Mouse (Mus musculus) retina, adult 2 months (tissue): ENCODE results near the gene Hsph1.
A peak's percentile ranks its signal among the peaks of the same experiment; 100 is the strongest.

Experiments
- DNase-seq: peaks from one replicate; pipeline ENCODE4 v3.0.0-alpha.2; 2012; ENCODE audit warnings: low read depth, low spot score

Gene Hsph1

DNA sequence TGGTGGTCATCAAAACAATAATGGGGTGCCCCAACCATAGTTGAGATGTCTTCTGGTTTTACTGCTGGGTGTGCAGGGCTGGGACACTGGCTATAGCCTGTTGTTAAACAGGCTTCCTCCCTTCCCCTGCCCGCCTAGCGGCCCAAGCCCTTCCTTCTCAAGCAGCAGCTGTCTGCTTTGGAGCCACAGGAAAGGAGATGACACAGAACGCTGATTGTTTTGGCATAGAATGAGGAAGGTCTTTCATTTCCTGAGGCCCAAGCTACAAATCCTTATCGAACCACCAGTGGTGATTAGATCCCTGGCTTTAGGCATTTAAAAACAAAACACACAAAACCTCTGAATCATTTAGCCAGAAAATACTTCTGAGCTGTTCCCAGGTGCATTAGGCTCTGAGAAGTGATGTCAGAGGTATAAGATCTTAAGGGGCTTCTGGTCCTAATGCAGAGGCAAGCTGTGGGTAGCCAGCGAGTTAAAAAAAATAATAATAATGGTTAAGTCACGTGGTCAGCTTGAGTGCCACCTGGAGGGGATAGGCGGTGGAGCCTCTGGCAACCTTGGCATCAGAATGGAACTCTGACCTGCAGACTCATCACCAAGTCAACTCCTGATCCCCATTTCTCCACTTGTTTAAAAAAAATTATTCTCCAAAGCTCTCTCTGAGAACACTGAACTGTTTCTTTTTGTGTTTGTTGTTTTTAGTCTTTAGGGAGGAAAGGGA is 47.2 kb downstream of the Hsph1 start:
- no peak for DNase-seq

DNA sequence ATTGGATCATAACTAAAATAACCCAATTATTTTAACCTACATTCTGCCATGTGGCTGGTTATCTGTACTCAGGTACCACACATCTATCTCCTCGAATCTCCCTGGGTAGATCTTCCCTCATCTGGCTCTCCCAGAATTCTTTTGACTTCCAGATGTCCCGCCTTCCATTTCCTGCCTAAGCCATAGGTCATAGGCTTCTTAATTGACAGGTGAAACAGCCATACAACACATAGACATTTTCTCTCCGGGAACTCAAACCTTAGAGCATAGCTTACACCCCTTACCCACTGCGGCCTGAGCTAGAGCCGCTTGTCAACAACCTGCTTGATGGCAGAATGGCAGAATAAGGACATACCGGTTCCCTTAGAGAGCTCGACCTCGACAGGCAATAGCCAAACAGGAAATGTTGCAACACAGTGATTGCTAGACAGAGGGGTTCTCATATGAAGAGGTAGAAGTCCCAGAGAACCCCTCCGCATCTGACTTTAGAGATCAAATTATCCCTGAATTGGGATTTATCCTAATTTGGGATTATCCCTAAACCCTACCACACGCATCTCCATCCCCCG is 48.8 kb downstream of the Hsph1 start:
- no peak for DNase-seq

DNA sequence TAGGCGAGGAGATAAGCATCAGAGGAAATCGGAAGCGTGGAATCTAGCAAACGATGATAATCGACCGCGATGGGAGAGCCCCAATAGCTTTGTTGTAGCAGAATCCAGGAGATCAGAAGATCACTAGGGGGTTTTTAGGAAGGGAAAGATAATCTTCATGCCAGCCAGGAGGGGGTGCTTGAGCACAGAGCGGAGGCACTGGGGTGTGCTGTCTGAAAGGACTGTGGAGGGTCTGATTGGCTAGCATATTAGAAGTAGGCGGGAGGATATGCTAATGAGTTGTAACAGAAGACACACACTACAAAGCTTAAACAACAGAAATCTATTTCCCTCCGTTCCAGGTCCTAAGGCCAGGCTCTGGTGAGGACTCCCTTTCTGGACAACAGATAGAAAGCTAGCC is 50.3 kb downstream of the Hsph1 start:
- DNase-seq, result no peak

DNA sequence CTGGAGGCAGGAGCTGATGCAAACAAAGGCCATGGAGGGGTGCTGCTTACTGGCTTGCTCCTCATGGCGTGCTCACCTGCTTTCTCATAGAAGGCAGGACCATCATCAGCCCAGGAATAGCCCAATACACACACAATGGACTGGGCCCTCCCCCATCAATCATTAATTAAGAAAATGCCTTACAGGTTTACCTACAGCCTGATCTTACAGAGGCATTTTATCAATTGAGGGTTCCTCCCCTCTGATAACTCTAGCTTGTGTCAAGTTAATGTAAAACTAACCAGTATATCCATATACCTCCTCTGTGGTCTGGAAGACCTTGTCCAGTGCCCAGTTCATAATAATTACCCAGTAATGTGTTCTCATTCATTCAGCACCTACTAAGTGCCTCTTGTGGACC is 50.9 kb downstream of the Hsph1 start:
- DNase-seq, result no peak

GRCm38 (mm10) chr5:149584154-149584655 is 52.0 kb downstream of the Hsph1 start:
- no peak for DNase-seq

DNA sequence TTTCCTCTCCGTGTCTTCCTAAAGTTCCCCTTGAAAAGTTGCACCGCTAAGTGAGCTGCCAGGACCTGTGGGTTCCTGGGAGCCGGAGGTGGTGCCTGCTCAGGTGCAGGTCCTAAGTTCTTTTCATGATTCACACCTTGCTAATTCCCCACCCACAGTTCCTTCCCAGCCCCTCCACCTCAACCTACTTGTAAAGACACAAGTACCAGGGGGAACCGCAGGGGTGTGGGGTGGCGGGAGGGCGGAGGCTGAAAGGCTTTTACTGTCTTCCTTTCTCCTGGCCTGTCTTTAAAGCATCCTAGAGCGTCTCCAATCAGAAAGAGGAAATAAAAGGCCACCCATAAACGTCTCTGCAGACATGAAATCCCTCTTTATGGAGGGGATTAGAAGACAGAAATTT is 52.7 kb downstream of the Hsph1 start:
- no peak for DNase-seq

DNA sequence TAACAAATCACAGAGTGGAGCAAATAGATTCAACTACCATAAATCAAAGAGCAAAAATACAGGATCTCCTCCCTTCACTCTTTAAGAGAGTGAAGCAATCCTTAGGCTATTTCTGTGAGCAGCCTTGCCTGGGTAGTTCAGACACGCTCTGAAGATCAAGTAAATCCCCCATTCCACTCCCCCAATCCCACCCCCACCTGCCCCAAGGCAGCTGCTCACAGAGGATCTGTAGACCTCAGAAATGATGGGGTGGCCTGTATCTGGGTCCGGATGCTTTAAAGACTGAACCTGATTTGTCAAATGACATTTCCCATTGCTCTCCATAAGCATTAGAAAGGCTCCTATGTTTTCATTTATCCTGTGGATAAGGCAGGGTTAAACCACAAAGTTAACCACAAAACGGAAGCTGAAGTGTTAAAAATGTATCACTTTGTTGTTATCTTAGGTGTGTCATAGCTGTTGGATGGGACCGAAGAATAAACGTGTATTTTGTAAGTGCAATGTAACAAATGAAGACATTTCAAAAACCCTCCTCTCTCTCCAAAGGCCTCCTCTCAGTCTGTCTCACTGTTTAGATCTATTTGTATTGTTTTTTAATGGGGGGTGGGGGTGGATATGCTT is 53.4 kb downstream of the Hsph1 start:
- DNase-seq, result no peak

DNA sequence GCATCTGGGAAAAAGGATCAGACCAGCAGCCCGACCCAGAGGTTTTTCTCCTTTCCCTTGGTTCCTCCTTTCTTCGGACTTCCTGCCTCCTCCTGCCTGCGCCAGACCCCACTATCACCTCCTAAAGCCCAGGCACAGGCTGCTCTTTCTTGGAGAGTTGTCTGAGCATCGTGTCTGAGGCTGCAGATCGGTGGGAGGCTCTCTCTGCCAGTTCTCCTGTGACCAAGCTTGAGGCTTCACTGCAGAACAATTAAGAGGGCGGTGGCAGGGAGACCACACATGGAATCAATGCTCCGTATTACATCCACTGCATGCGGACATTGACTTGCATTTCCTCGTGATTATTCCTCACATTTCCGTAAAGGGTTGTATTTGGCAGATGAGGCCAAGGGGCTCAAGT is 58.7 kb downstream of the Hsph1 start:
- DNase-seq, result no peak

- DNase-seq, result no peak
These were observed 59.2 kb downstream of the Hsph1 start for GRCm38 (mm10) chr5:149576977-149577376.

DNA sequence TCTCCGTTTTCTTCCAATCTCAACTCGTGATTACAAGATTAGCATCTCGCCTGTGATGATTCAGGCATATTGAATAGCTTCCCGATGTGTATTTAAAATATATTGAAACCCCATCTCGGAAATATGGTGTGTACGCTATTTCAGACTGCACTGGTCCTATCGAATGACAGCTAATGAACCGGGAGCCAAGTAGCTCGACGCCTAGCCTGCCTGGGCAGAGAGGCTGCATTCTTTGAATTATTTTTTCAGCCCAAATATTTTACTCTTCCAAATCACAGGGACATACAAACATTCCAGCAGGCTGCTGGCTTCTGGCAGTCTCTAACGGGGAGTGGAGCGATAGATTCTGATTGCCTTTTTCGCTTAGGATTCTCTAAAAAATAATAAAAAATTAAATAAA is 67.2 kb downstream of the Hsph1 start:
- no peak for DNase-seq

- peak; percentile 20 for DNase-seq
These were observed 69.2 kb downstream of the Hsph1 start for GRCm38 (mm10) chr5:149566957-149567356.

- no peak for DNase-seq
These were observed 70.2 kb downstream of the Hsph1 start for GRCm38 (mm10) chr5:149566026-149566425.
